ENCODE assay signal across 8 mouse cellular contexts in genomic region chr11:90029841-90030398, GRCm38 (mm10). TPM values are rescaled to one million over a fixed set of nuclear protein-coding genes. Genes with fewer than 3 reads are reported as not detected.
DNase-seq lines count a peak whose midpoint lies in the region; ATAC-seq lines count a peak whose summit lies in the region.

Tmem100 (plus strand) TSS chr11:90030348.

- ATAC-seq in neural tube, embryonic 11.5 days (ENCODE audit: insufficient read depth, low FRiP score, low TSS enrichment): no peak
- no peak for ATAC-seq in heart, embryonic 11.5 days (replicated peaks; ENCODE audit: insufficient number of reproducible peaks, low FRiP score, low TSS enrichment)
- ATAC-seq in neural tube, embryonic 12.5 days (ENCODE audit: low FRiP score, low read depth): no peak

- intact Hi-C loops in left cerebral cortex, postnatal 14 days (cut with DNase I): loop anchor here (5.0 kb wide), 1 partner anchor 137 kb away; no protein-coding TSS in a partner anchor

- DNase-seq in neural tube, embryonic 11.5 days (ENCODE audit: low spot score): no peak
- no peak for DNase-seq in neural tube, embryonic 10.5 days (ENCODE audit: extremely low spot score, low spot score)
- no peak for DNase-seq in left cerebral cortex, postnatal 14 days (ENCODE audit: low spot score in 2 of 2)
- DNase-seq in urinary bladder, postnatal 4 days (ENCODE audit: low spot score in 2 of 2): no peak
- DNase-seq in spleen, adult 18-20 months: no peak
- no peak for DNase-seq in urinary bladder, adult 18-20 months (ENCODE audit: low spot score in 2 of 2)

- peak within 1 kb of the TSS; percentile 37 for H3K4me2 ChIP-seq in neural tube, embryonic 11.5 days (ENCODE audit: low read depth)
- peak within 1 kb of the TSS; percentile 64 for H3K4me2 ChIP-seq in heart, embryonic 11.5 days
- peak within 1 kb of the TSS; percentile 49 for H3K4me2 ChIP-seq in neural tube, embryonic 12.5 days (replicated peaks)

- peaks cover 13% of the 10 kb centered on the region for H3K27me3 ChIP-seq in neural tube, embryonic 11.5 days (ENCODE audit: control insufficient read depth, insufficient read depth, low read length)
- H3K27me3 ChIP-seq in heart, embryonic 11.5 days (ENCODE audit: control insufficient read depth, insufficient read depth, low read length): peaks cover 15% of the 10 kb centered on the region
- peaks cover 16% of the 10 kb centered on the region for H3K27me3 ChIP-seq in neural tube, embryonic 12.5 days (replicated peaks)

- 51% methylated on average over 13 of the region's 13 CpGs for WGBS in neural tube, embryonic 11.5 days
- 31% methylated on average over 13 of the region's 13 CpGs for WGBS in heart, embryonic 11.5 days (ENCODE audit: insufficient replicate concordance)
- WGBS in neural tube, embryonic 12.5 days: 50% methylated on average over 13 of the region's 13 CpGs

- H3K4me3 ChIP-seq in neural tube, embryonic 11.5 days (ENCODE audit: low read depth, low read length): peak within 1 kb of the TSS; percentile 18
- peak within 1 kb of the TSS; percentile 46 for H3K4me3 ChIP-seq in heart, embryonic 11.5 days (ENCODE audit: low read depth, low read length)
- peak within 1 kb of the TSS; percentile 15 for H3K4me3 ChIP-seq in neural tube, embryonic 12.5 days

- H3K9me3 ChIP-seq in neural tube, embryonic 11.5 days (ENCODE audit: control insufficient read depth, low read length): no peaks in the 10 kb centered on the region
- no peaks in the 10 kb centered on the region for H3K9me3 ChIP-seq in heart, embryonic 11.5 days (replicated peaks; ENCODE audit: control insufficient read depth, low read length)
- H3K9me3 ChIP-seq in neural tube, embryonic 12.5 days: no peaks in the 10 kb centered on the region

- H3K36me3 ChIP-seq in neural tube, embryonic 11.5 days (ENCODE audit: control insufficient read depth, insufficient read depth, low read length): no peaks in the 10 kb centered on the region
- no peaks in the 10 kb centered on the region for H3K36me3 ChIP-seq in heart, embryonic 11.5 days (ENCODE audit: control insufficient read depth, insufficient read depth, low read length)
- no peaks in the 10 kb centered on the region for H3K36me3 ChIP-seq in neural tube, embryonic 12.5 days

- no peak within 1 kb of the TSS for H3K27ac ChIP-seq in neural tube, embryonic 11.5 days (ENCODE audit: low read depth, low read length)
- H3K27ac ChIP-seq in heart, embryonic 11.5 days (ENCODE audit: low read depth, low read length): no peak within 1 kb of the TSS
- no peak within 1 kb of the TSS for H3K27ac ChIP-seq in neural tube, embryonic 12.5 days

- 0 out of 2 replicates have a peak, but pooled peaks cover 6% of the 10 kb centered on the region for H3K4me1 ChIP-seq in neural tube, embryonic 11.5 days (ENCODE audit: control insufficient read depth, insufficient read depth, low read length)
- 0 out of 2 replicates have a peak, but pooled peaks cover 12% of the 10 kb centered on the region for H3K4me1 ChIP-seq in heart, embryonic 11.5 days (ENCODE audit: control insufficient read depth, insufficient read depth, low read length)
- H3K4me1 ChIP-seq in neural tube, embryonic 12.5 days: peaks cover 12% of the 10 kb centered on the region

- H3K9ac ChIP-seq in neural tube, embryonic 11.5 days (ENCODE audit: low read length): peak within 1 kb of the TSS; percentile 5; the same call in 1 of the 2 replicates
- H3K9ac ChIP-seq in heart, embryonic 11.5 days (ENCODE audit: low read depth, low read length): peak within 1 kb of the TSS; percentile 63
- no peak within 1 kb of the TSS for H3K9ac ChIP-seq in neural tube, embryonic 12.5 days

RNA-seq across cellular contexts. Expression of gene Tmem100, which starts in this region (rescaled TPM):
- polyA plus RNA-seq in neural tube, embryonic 11.5 days (2014; fragmentation: Nextera tagmentation; extraction: Ambion mirVana): 4.8 and 7.3 TPM in 2 replicates
- polyA plus RNA-seq in heart, embryonic 11.5 days (2014; fragmentation: Nextera tagmentation; extraction: Ambion mirVana): 15.6 and 17.2 TPM in 2 replicates
- total RNA-seq in left cerebral cortex, postnatal 14 days (2021): 10 to 100 TPM; 21.6 to 22.5 TPM
- polyA plus RNA-seq in neural tube, embryonic 12.5 days (2016; fragmentation: Nextera tagmentation; extraction: Ambion mirVana): 7.1 and 7.5 TPM in 2 replicates
